Mouse (Mus musculus): ENCODE measurements around the gene Rimklb. TPM values are rescaled to one million over a fixed set of nuclear protein-coding genes. Genes with fewer than 3 reads are reported as not detected.
"Not testable (repeated sequence)": the region's sequence is repeated elsewhere in the genome, so short reads cannot be mapped to it uniquely, and the experiment has no call there.

Gene Rimklb
- polyA plus RNA-seq, 1 experiment from 2014 or later, result 27.6 TPM

DNA sequence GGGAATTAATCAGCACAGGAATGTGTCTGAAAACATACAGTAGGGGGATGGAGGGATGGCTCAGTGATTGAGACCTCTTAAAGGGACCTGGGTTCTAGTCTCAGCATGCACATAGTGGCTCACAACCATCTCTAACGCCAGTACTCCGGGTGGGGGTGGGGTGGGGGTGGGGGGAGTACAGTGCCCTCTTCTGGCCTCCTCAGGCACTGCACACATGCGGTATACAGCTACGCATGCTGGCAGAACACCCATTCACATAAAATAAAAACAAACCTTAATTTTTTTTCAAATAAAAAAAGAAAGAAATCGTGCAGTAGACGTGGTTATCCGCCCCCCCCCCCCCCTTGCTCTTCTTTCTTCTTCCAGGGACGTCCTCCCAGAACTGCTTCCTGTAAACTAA, 24.7 kb upstream of the Rimklb start:
- H3K4me2 ChIP-seq, result no peak overlapping the region
- no peaks in the 10 kb centered on the region for H3K9me3 ChIP-seq
- no peaks in the 10 kb centered on the region for H3K27me3 ChIP-seq
- H3K4me1 ChIP-seq, result no peaks in the 10 kb centered on the region
- no peak overlapping the region for H3K27ac ChIP-seq
- no peak overlapping the region for H3K9ac ChIP-seq
- no peak for ATAC-seq (ENCODE audit: insufficient number of reproducible peaks, insufficient read depth, low FRiP score, low TSS enrichment, low read depth)
- H3K4me3 ChIP-seq, result no peak overlapping the region
- H3K36me3 ChIP-seq, result no peaks in the 10 kb centered on the region
- 86% methylated on average over 8 of the region's 8 CpGs for WGBS

DNA sequence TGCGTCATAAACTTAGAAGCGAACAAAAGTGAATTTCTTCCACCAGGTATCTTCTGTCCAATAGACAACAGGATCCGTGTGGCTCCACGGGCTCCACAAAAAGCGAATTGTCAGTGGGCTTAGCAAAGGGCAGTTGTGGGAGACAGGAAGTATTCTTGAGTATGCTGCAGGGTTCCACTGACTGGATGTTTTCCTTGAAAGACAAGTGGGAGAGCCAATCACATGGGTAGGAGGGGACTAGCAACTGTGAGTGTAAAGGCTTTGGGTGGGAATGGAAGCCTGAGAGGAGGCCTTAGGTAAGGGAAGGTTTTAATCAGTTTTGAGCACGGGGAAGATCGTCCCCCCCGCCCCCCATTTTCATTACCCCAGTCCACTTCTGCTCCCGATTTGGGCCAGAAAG, 24.0 kb upstream of the Rimklb start:
- no peak overlapping the region for H3K27ac ChIP-seq
- H3K27me3 ChIP-seq, result no peaks in the 10 kb centered on the region
- ATAC-seq (ENCODE audit: insufficient number of reproducible peaks, insufficient read depth, low FRiP score, low TSS enrichment, low read depth), result no peak
- H3K9ac ChIP-seq, result no peak overlapping the region
- no peaks in the 10 kb centered on the region for H3K4me1 ChIP-seq
- H3K4me3 ChIP-seq, result no peak overlapping the region
- H3K4me2 ChIP-seq, result peak overlapping the region; percentile 17; the same call in 1 of the 2 replicates
- no peaks in the 10 kb centered on the region for H3K9me3 ChIP-seq
- no peaks in the 10 kb centered on the region for H3K36me3 ChIP-seq
- 62% methylated on average over 9 of the region's 9 CpGs for WGBS

DNA sequence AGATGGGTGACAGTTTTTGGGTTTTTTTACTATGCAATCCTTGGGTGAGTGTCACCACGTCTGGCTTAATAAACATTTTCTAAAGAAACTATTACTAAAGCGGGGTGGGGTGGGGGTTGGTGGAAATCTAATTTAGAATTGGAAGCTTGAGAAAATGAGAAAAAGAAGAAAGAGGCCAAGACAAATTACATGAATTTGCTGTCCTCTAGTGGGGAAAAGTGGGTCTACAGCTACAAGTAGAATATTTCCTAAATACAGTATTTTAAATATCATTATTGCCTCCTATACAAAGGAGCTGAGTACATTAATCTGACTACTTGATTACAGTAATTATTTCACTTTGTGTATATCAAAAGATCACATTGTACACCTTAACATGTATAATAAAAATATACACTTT, 20.8 kb upstream of the Rimklb start:
- H3K9me3 ChIP-seq, result no peaks in the 10 kb centered on the region
- H3K9ac ChIP-seq, result no peak overlapping the region
- H3K4me3 ChIP-seq, result no peak overlapping the region
- no peak overlapping the region for H3K4me2 ChIP-seq
- 18% methylated on average over 2 of the region's 2 CpGs for WGBS
- no peak overlapping the region for H3K27ac ChIP-seq
- H3K4me1 ChIP-seq, result no peaks in the 10 kb centered on the region
- H3K27me3 ChIP-seq, result no peaks in the 10 kb centered on the region
- no peaks in the 10 kb centered on the region for H3K36me3 ChIP-seq
- no peak for ATAC-seq (ENCODE audit: insufficient number of reproducible peaks, insufficient read depth, low FRiP score, low TSS enrichment, low read depth)

DNA sequence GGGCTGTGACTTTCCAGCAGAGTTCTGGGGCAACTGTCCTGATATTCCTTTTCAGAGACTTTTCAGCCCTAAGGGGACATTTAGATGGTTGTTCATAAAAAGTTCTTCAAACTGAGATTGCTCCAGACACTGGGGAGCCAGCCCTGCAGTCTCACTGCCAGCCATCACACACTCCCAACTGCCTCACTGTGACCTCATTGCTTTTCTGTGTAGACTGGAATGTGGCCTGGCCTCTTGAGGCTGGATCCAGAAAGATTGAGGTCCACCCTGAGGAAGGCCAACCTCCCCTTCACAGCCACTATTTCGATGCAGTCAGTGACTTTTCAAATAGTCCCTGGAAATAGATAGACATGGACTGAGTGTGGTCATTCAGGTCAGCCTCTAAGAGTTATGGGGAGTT, 19.1 kb upstream of the Rimklb start:
- Histone ChIP-seq H3K9me3 (no peaks in the 10 kb centered on the region), H3K4me2 (no peak overlapping the region), H3K27me3 (no peaks in the 10 kb centered on the region), H3K36me3 (no peaks in the 10 kb centered on the region), H3K27ac (no peak overlapping the region), H3K4me1 (no peaks in the 10 kb centered on the region), H3K4me3 (no peak overlapping the region), H3K9ac (no peak overlapping the region)
- 82% methylated on average over 1 of the region's 1 CpGs for WGBS
- no peak for ATAC-seq (ENCODE audit: insufficient number of reproducible peaks, insufficient read depth, low FRiP score, low TSS enrichment, low read depth)

DNA sequence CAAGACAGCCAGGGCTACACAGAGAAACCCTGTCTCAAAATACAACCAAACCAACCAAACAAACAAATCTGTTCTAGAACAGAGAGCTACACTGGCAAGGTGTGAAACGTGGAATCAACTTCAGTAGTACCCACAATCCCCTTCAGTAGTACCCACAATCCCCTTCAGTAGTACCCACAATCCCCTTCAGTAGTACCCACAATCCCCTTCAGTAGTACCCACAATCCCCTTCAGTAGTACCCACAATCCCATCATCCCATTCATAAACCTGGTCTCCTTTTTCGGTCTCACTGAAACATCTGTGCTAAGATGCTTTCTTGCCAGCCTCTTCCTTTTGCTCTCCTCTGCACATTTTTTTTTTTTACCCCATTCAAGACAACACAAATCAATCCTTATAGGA, 17.2 kb upstream of the Rimklb start:
- H3K36me3 ChIP-seq; H3K4me2 ChIP-seq; ATAC-seq (ENCODE audit: insufficient number of reproducible peaks, insufficient read depth, low FRiP score, low TSS enrichment, low read depth); H3K4me3 ChIP-seq; H3K27ac ChIP-seq; H3K9me3 ChIP-seq; H3K27me3 ChIP-seq; H3K9ac ChIP-seq; H3K4me1 ChIP-seq: not testable (repeated sequence)
- WGBS, result 93% methylated on average over 2 of the region's 2 CpGs

DNA sequence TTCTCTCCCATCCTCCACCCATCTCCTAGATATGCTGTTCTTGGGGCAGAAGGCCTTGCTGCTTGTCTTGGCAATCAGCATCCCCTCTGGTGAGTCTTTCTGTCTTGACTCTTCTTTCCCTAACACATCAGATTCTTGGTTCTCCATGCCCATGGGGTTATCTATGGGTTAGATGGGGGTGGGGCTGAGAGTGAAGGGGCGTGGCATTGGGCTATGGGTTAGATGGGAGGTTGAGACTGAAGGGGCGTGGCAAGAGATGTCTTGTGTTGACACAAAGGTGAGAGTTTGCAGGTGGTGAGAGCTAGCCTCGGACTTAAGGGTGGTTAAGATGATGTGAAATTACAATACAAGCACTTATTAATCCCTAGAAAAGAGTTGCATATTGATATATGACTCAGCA, 15.8 kb upstream of the Rimklb start:
- WGBS, result 75% methylated on average over 3 of the region's 3 CpGs
- Histone ChIP-seq H3K36me3 (no peaks in the 10 kb centered on the region), H3K4me3 (no peak overlapping the region), H3K4me2 (no peak overlapping the region), H3K9ac (no peak overlapping the region), H3K4me1 (no peaks in the 10 kb centered on the region), H3K27ac (no peak overlapping the region), H3K27me3 (no peaks in the 10 kb centered on the region), H3K9me3 (no peaks in the 10 kb centered on the region)
- no peak for ATAC-seq (ENCODE audit: insufficient number of reproducible peaks, insufficient read depth, low FRiP score, low TSS enrichment, low read depth)

DNA sequence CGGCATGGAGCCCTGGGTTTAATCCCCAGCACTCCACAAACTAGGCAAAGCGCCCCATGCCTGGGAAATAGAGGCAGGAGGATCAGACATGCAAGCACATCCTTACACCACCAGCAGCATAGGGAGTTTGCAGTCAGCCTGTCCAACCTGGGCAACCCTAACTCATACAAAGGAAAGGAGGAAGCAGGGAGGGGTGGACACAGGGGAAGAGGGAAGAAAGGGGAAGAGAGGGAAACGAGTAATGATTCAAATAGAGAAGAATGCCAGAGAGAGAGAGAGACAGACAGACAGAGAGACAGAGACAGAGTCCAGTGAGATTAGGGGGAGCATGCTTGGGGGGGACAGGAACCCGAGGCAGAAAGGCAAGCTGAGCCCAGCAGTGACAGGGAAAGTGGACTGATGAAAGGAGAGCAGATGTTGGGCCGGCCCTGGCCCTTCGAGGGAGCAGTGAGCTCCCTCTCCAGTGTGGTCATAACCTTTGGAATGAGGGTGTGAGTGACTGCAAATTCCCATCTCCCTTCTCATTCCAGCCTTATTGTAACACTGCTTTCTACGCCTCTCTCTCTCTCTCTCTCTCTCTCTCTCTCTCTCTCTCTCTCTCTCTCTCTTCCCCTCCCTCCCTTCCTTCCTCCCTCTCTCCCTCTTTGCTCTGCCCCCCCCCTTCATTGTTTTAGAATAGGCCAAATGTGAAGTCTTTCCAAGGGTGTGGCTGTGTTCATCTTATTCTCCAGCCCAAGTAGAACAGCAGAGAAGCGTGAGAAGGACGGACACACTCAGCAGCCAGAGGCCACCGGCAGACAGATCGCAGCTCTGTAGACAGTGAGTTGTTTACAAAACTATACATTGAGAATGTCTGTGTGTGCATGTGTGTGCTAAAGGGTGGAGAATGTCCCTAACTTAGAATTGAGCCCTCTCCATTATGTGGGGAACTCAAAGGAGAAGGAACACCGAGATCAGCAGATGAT, 14.6 kb upstream of the Rimklb start:
- Histone ChIP-seq H3K9ac (no peak overlapping the region), H3K9me3 (no peaks in the 10 kb centered on the region), H3K27ac (no peak overlapping the region), H3K4me2 (no peak overlapping the region), H3K4me3 (no peak overlapping the region), H3K36me3 (no peaks in the 10 kb centered on the region), H3K27me3 (no peaks in the 10 kb centered on the region), H3K4me1 (peaks cover 6% of the 10 kb centered on the region)
- 57% methylated on average over 11 of the region's 12 CpGs for WGBS
- ATAC-seq (ENCODE audit: insufficient number of reproducible peaks, insufficient read depth, low FRiP score, low TSS enrichment, low read depth), result no peak

DNA sequence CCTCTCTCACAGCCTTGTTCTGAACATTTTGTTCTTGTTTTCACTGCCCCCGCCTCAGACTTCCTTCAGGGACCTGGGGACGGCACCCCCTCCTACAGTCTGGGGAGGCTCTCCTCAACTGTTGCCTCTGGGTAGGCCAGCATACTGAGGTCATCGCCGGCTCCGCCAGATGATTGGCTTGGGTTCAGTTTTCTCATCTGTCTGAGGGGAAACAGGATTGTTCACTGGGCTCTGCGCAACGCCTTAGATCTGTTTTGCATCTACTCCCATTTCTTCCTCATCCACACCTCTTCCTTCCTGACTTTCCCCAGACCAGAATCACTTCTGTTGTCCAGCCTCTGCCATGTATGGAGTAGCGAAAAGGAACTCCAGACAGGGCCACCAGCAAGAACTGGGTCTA, 9.9 kb upstream of the Rimklb start:
- peaks cover 6% of the 10 kb centered on the region for H3K4me1 ChIP-seq
- no peak for ATAC-seq (ENCODE audit: insufficient number of reproducible peaks, insufficient read depth, low FRiP score, low TSS enrichment, low read depth)
- 55% methylated on average over 8 of the region's 8 CpGs for WGBS
- no peak overlapping the region for H3K27ac ChIP-seq
- H3K36me3 ChIP-seq, result no peaks in the 10 kb centered on the region
- no peaks in the 10 kb centered on the region for H3K27me3 ChIP-seq
- no peak overlapping the region for H3K4me2 ChIP-seq
- no peak overlapping the region for H3K9ac ChIP-seq
- no peak overlapping the region for H3K4me3 ChIP-seq
- H3K9me3 ChIP-seq, result no peaks in the 10 kb centered on the region

DNA sequence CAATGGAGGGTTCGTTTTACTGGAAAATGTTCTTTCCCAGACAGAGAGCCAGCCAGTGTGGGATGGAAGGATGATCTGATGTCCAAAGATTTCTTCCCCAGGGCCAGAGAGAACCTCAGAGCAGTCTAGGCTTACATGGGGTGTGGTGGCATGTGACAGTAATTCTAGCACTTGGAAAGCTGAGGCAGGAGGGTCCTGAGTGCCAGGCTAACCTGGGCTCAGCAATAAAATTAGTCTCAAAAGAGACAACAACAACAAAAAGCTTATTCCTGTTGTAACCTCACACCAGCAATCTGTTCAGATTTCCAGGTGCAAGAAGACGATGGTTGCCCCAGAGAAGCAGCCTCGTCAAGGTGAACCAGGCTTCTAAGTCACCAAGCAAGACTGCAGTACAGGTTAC, 7.0 kb upstream of the Rimklb start, which contains the start of gene Mfap5:
Gene Mfap5, plus strand, starts transcription at position 301 of the 400 bp plus-strand sequence.
- WGBS, result 87% methylated on average over 3 of the region's 3 CpGs
- Histone ChIP-seq H3K4me3 (no peak within 1 kb of the TSS), H3K9ac (no peak within 1 kb of the TSS), H3K4me2 (no peak within 1 kb of the TSS), H3K9me3 (no peaks in the 10 kb centered on the region), H3K4me1 (peaks cover 6% of the 10 kb centered on the region), H3K27ac (no peak within 1 kb of the TSS), H3K27me3 (no peaks in the 10 kb centered on the region), H3K36me3 (no peaks in the 10 kb centered on the region)
- ATAC-seq (ENCODE audit: insufficient number of reproducible peaks, insufficient read depth, low FRiP score, low TSS enrichment, low read depth), result no peak

DNA sequence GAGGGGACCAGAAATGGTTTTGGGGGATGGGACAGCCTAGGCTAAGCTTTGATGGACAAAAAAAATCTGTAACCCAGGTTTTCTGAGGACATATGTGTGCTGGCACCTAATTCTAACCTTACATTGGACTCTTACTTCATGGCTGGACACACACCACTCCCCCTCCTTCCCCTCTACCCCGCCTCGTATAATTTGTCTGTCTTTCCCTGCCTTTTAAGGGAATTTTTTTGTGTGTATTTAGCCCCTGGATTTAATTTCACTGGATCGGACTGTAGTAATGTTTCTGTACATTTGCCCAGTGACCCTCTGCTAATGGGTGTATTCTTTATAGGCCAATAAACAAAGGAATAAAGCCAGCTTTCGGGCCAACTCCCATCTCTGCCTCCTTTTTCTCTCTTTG, 6.5 kb upstream of the Rimklb start:
- Histone ChIP-seq H3K27me3 (no peaks in the 10 kb centered on the region), H3K9ac (no peak overlapping the region), H3K9me3 (no peaks in the 10 kb centered on the region), H3K4me1 (peaks cover 6% of the 10 kb centered on the region), H3K4me2 (no peak overlapping the region), H3K4me3 (no peak overlapping the region), H3K36me3 (no peaks in the 10 kb centered on the region), H3K27ac (no peak overlapping the region)
- WGBS, result 60% methylated on average over 4 of the region's 4 CpGs
- no peak for ATAC-seq (ENCODE audit: insufficient number of reproducible peaks, insufficient read depth, low FRiP score, low TSS enrichment, low read depth)

DNA sequence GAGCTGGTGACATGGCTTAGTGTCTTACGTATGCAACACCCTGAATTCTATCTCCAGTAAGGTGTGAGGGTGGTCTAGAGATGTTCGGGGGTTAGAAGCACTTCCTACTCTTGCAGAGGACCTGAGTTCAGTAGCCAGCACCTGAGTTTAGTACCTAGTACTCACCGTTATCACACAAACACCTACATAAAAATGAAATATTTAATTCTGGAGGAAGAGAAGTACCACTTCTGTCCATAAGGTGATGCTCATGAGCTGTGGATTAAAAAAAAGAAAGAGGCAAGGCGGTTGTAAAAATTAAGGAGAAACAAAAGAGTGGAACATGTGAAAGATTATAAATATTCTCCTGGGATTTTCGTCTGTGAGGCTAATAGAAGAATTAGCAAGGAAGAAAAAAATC, 2.1 kb downstream of the Rimklb start:
- peaks cover 6% of the 10 kb centered on the region; the same call in 1 of the 2 replicates for H3K27me3 ChIP-seq
- WGBS, result 35% methylated on average over 5 of the region's 5 CpGs
- H3K36me3 ChIP-seq, result no peaks in the 10 kb centered on the region
- H3K4me2 ChIP-seq, result no peak overlapping the region
- no peaks in the 10 kb centered on the region for H3K9me3 ChIP-seq
- H3K9ac ChIP-seq, result no peak overlapping the region
- H3K4me3 ChIP-seq, result no peak overlapping the region
- no peak for ATAC-seq (ENCODE audit: insufficient number of reproducible peaks, insufficient read depth, low FRiP score, low TSS enrichment, low read depth)
- peaks cover 35% of the 10 kb centered on the region for H3K4me1 ChIP-seq
- peak overlapping the region; percentile 89 for H3K27ac ChIP-seq

Data from embryonic facial prominence, embryonic 13.5 days (tissue).